Mouse (Mus musculus) right cerebral cortex, postnatal 25 days (tissue): Measurements from ENCODE around the gene Ddx23.

Experiments
- DNase-seq: peaks from one replicate; pipeline ENCODE4 v3.0.0; 2022

Gene Ddx23

GRCm38 (mm10) chr15:98674284-98674993 lies 11.7 kb upstream of the Ddx23 start:
- DNase-seq: no peak

- DNase-seq: no peak
Measured at GRCm38 (mm10) chr15:98673732-98674131, 11.0 kb upstream of the Ddx23 start.

GRCm38 (mm10) chr15:98672592-98672991 lies 9.9 kb upstream of the Ddx23 start:
- no peak for DNase-seq

- DNase-seq: no peak
Measured at GRCm38 (mm10) chr15:98664042-98664907, 1.6 kb upstream of the Ddx23 start.

- no peak for DNase-seq
Measured at GRCm38 (mm10) chr15:98662198-98662566, 512 bp downstream of the Ddx23 start.

- DNase-seq: no peak
Measured at GRCm38 (mm10) chr15:98656982-98657751, 5.5 kb downstream of the Ddx23 start.

- DNase-seq: no peak
Measured at GRCm38 (mm10) chr15:98652174-98652573, 10.5 kb downstream of the Ddx23 start.

GRCm38 (mm10) chr15:98651431-98651830 lies 11.3 kb downstream of the Ddx23 start:
- no peak for DNase-seq

GRCm38 (mm10) chr15:98648071-98648470 lies 14.6 kb downstream of the Ddx23 start:
- DNase-seq: no peak

- no peak for DNase-seq
Measured at GRCm38 (mm10) chr15:98647308-98647707, 15.4 kb downstream of the Ddx23 start.

- no peak for DNase-seq
Measured at GRCm38 (mm10) chr15:98646737-98647136, 16.0 kb downstream of the Ddx23 start.

GRCm38 (mm10) chr15:98645057-98646026 lies 17.4 kb downstream of the Ddx23 start:
- DNase-seq: no peak

GRCm38 (mm10) chr15:98644406-98644805 lies 18.3 kb downstream of the Ddx23 start:
- no peak for DNase-seq

- no peak for DNase-seq
Measured at GRCm38 (mm10) chr15:98640157-98640556, 22.5 kb downstream of the Ddx23 start.

GRCm38 (mm10) chr15:98637155-98637554 lies 25.5 kb downstream of the Ddx23 start:
- DNase-seq: no peak

- no peak for DNase-seq
Measured at GRCm38 (mm10) chr15:98636517-98636916, 26.2 kb downstream of the Ddx23 start.

GRCm38 (mm10) chr15:98635291-98635841 lies 27.3 kb downstream of the Ddx23 start:
- DNase-seq: no peak

- peak; percentile 88 for DNase-seq
Measured at GRCm38 (mm10) chr15:98634541-98635081, 28.1 kb downstream of the Ddx23 start.

GRCm38 (mm10) chr15:98633822-98634470 lies 28.7 kb downstream of the Ddx23 start:
- no peak for DNase-seq

- no peak for DNase-seq
Measured at GRCm38 (mm10) chr15:98632921-98633320, 29.8 kb downstream of the Ddx23 start.
